Mouse (Mus musculus): Measurements from ENCODE around the gene Gm8113. TPM values are rescaled to one million over a fixed set of nuclear protein-coding genes. Genes with fewer than 3 reads are reported as not detected.

Gm8113 gene
- total RNA-seq, 2 experiments from 2014 or later = 0.17 TPM; not detected in 1

Other genes starting within 250 kb of the Gm8113 start
- gene Gm8165, start 248.2 kb upstream of the Gm8113 start, total RNA-seq (2021) = not detected
- 1 to 10 TPM; 1.9 to 2.3 TPM for gene Gm7324, start 227.6 kb upstream of the Gm8113 start, total RNA-seq (2021)
- not detected for gene Gm16506, start 197.9 kb upstream of the Gm8113 start, total RNA-seq (2021)
- not detected for gene Gm6526, start 177.5 kb upstream of the Gm8113 start, total RNA-seq (2021)
- gene Gm8180, start 140.6 kb upstream of the Gm8113 start, total RNA-seq (2021) = not detected
- gene Ear1, start 49.9 kb upstream of the Gm8113 start, total RNA-seq (2021) = not detected
- not detected for gene Ear10, start 1.8 kb upstream of the Gm8113 start, total RNA-seq (2021)
- gene Ang5, start 31.7 kb downstream of the Gm8113 start, total RNA-seq (2021) = not detected
- gene Ang6, start 76.9 kb downstream of the Gm8113 start, total RNA-seq (2021) = not detected
- gene Ear2, start 177.3 kb downstream of the Gm8113 start, total RNA-seq (2021) = 1 to 10 TPM in 1 of 2 experiments, under 1 TPM in 1; 0.66 to 1.1 TPM
- not detected for gene Gm3327, start 198.5 kb downstream of the Gm8113 start, total RNA-seq (2021)